Mouse (Mus musculus): ENCODE measurements around the gene Pbld2. TPM values are rescaled to one million over a fixed set of nuclear protein-coding genes. Genes with fewer than 3 reads are reported as not detected.

Pbld2 gene
- polyA plus RNA-seq, 1 experiment from 2014 or later: 1.6 TPM

DNA sequence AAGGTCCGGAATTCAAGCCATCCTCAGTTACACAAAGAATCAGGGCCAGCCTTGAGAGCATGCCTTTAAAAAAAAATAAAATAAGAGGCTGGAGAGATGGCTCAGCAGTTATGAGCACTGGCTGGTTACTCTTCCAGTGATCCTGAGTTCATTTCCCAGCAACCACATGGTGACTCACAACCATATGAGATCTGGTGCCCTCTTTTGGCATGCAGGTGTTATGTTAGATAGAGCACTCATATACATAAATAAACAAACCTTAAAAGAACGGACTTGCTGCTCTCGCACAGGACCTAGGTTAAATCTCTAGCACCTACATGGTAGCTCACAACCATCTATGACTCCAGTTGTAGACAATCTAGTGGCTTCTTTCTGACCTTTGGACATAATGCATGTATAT, 15.9 kb upstream of the Pbld2 start:
- peaks cover 16% of the 10 kb centered on the region for H3K4me1 ChIP-seq (replicated peaks)
- no peak overlapping the region for H3K9ac ChIP-seq
- H3K9me3 ChIP-seq (replicated peaks): no peaks in the 10 kb centered on the region
- no peak overlapping the region for H3K4me3 ChIP-seq (replicated peaks)
- no peak overlapping the region for H3K27ac ChIP-seq
- no peak overlapping the region for H3K4me2 ChIP-seq
- peaks cover 25% of the 10 kb centered on the region for H3K36me3 ChIP-seq
- WGBS (ENCODE audit: insufficient replicate concordance): 66% methylated on average over 3 of the region's 3 CpGs
- no peaks in the 10 kb centered on the region for H3K27me3 ChIP-seq
- no peak for ATAC-seq (ENCODE audit: low read depth)
- DNase-seq: no peak

- DNase-seq (no peak), ATAC-seq (ENCODE audit: low read depth) (peak; percentile 61; the same call in 1 of the 2 replicates)
- no peak overlapping the region; the same call in 1 of the 2 replicates for H3K27ac ChIP-seq
- no peak overlapping the region for H3K9ac ChIP-seq
- H3K4me3 ChIP-seq (replicated peaks): no peak overlapping the region
- 40% methylated on average over 4 of the region's 4 CpGs for WGBS (ENCODE audit: insufficient replicate concordance)
- H3K36me3 ChIP-seq: peaks cover 41% of the 10 kb centered on the region
- no peaks in the 10 kb centered on the region for H3K27me3 ChIP-seq
- H3K4me2 ChIP-seq: no peak overlapping the region
- no peaks in the 10 kb centered on the region for H3K9me3 ChIP-seq (replicated peaks)
- H3K4me1 ChIP-seq (replicated peaks): peaks cover 22% of the 10 kb centered on the region
Measured at GRCm38 (mm10) chr10:63010268-63010667, 13.8 kb upstream of the Pbld2 start.

DNA sequence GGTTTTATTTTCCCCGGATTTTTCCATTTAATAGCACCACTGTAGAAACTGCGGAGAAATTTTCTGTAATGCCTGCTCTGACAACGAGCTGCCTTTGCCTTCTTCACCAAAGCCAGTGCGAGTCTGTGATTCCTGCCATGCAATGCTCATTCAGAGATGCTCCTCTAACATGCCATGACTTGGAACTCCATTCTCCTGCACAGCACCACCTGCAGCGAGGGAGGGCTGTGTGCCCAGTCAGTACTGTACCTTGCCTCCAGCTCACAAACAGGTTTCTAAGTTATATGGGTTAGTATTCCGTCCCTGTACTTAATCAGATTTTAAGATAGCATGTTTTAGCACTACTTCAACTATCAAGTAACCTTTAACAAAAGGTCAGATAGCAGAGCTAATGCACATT, 12.6 kb upstream of the Pbld2 start:
- DNase-seq (no peak), ATAC-seq (ENCODE audit: low read depth) (no peak)
- Histone ChIP-seq H3K36me3 (peaks cover 54% of the 10 kb centered on the region), H3K4me1 (replicated peaks) (peaks cover 22% of the 10 kb centered on the region), H3K27ac (no peak overlapping the region), H3K9ac (no peak overlapping the region), H3K9me3 (replicated peaks) (no peaks in the 10 kb centered on the region), H3K4me2 (no peak overlapping the region), H3K27me3 (no peaks in the 10 kb centered on the region), H3K4me3 (replicated peaks) (no peak overlapping the region)
- 85% methylated on average over 6 of the region's 6 CpGs for WGBS (ENCODE audit: insufficient replicate concordance)

DNA sequence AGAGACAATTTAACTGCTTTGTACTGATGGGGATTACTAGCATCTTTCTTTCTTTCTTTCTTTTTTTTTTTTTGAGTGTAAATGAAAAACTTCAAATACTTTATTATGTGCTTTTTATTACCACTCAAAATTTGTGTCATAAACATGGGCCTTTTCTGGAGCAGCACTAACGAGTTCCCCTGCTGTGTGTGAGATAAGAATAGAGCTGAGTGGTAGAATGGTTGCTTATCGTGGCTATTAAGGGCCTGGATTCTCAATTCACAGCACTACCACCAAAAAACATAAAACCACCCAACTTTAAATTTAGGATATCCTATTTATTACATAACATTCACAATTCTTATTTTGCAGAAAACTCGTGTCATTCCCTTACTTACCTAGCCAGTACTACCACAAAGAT, 10.6 kb upstream of the Pbld2 start:
- ATAC-seq (ENCODE audit: low read depth): no peak
- Histone ChIP-seq H3K27ac (no peak overlapping the region), H3K4me3 (replicated peaks) (no peak overlapping the region), H3K4me1 (replicated peaks) (peaks cover 22% of the 10 kb centered on the region), H3K9me3 (replicated peaks) (no peaks in the 10 kb centered on the region), H3K9ac (no peak overlapping the region), H3K4me2 (no peak overlapping the region), H3K27me3 (no peaks in the 10 kb centered on the region), H3K36me3 (peaks cover 65% of the 10 kb centered on the region)
- 48% methylated on average over 3 of the region's 3 CpGs for WGBS (ENCODE audit: insufficient replicate concordance)
- no peak for DNase-seq

DNA sequence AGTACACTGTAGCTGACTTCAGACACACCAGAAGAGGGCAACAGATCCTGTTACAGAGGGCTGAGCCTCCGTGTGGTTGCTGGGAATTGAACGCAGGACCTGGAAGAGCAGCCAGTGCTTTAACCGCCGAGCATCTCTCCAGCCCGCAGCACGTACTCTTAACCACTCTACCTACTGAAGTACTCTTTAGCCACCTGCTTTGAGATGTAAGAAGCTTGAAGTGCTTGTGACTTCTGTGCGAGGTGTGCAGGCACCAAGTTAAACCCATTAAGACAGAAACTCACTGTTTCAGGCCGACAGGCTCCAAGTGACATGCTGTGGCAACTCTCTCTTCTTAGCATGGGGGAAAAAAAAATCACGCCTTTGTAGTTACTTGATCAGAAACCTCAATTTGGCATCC, 9.9 kb upstream of the Pbld2 start:
- WGBS (ENCODE audit: insufficient replicate concordance): 86% methylated on average over 9 of the region's 9 CpGs
- Histone ChIP-seq H3K4me3 (replicated peaks) (no peak overlapping the region), H3K9me3 (replicated peaks) (no peaks in the 10 kb centered on the region), H3K36me3 (peaks cover 68% of the 10 kb centered on the region), H3K4me2 (no peak overlapping the region), H3K4me1 (replicated peaks) (peaks cover 24% of the 10 kb centered on the region), H3K27me3 (no peaks in the 10 kb centered on the region), H3K9ac (no peak overlapping the region), H3K27ac (no peak overlapping the region)
- DNase-seq (no peak), ATAC-seq (ENCODE audit: low read depth) (no peak)

GRCm38 (mm10) chr10:63019304-63019703, 4.8 kb upstream of the Pbld2 start:
- Histone ChIP-seq H3K27ac (no peak overlapping the region), H3K4me3 (replicated peaks) (no peak overlapping the region), H3K9me3 (replicated peaks) (no peaks in the 10 kb centered on the region), H3K27me3 (no peaks in the 10 kb centered on the region), H3K9ac (no peak overlapping the region), H3K4me1 (replicated peaks) (peaks cover 35% of the 10 kb centered on the region), H3K4me2 (no peak overlapping the region), H3K36me3 (peaks cover 40% of the 10 kb centered on the region)
- WGBS (ENCODE audit: insufficient replicate concordance): 94% methylated on average over 6 of the region's 6 CpGs
- ATAC-seq (ENCODE audit: low read depth): no peak
- DNase-seq: no peak

GRCm38 (mm10) chr10:63021702-63022101, 2.4 kb upstream of the Pbld2 start:
- Histone ChIP-seq H3K36me3 (peaks cover 19% of the 10 kb centered on the region), H3K27me3 (no peaks in the 10 kb centered on the region), H3K4me3 (replicated peaks) (peak overlapping the region; percentile 95), H3K4me1 (replicated peaks) (peaks cover 48% of the 10 kb centered on the region), H3K4me2 (peak overlapping the region; percentile 78), H3K27ac (no peak overlapping the region), H3K9me3 (replicated peaks) (no peaks in the 10 kb centered on the region), H3K9ac (peak overlapping the region; percentile 97)
- no peak for ATAC-seq (ENCODE audit: low read depth)
- DNase-seq: peak; percentile 11
- 20% methylated on average over 4 of the region's 4 CpGs for WGBS (ENCODE audit: insufficient replicate concordance)

GRCm38 (mm10) chr10:63022541-63023120, 1.5 kb upstream of the Pbld2 start:
- ATAC-seq (ENCODE audit: low read depth): no peak
- Histone ChIP-seq H3K4me3 (replicated peaks) (peak overlapping the region; percentile 95), H3K27ac (peak overlapping the region; percentile 97), H3K4me2 (peak overlapping the region; percentile 78), H3K9me3 (replicated peaks) (no peaks in the 10 kb centered on the region), H3K9ac (peak overlapping the region; percentile 97), H3K4me1 (replicated peaks) (peaks cover 48% of the 10 kb centered on the region), H3K27me3 (no peaks in the 10 kb centered on the region), H3K36me3 (peaks cover 10% of the 10 kb centered on the region)
- under 1% methylated on average over 27 of the region's 27 CpGs for WGBS (ENCODE audit: insufficient replicate concordance)
- DNase-seq: no peak

GRCm38 (mm10) chr10:63023121-63023748, 880 bp upstream of the Pbld2 start:
- ATAC-seq (ENCODE audit: low read depth): peak; percentile 15; the same call in 1 of the 2 replicates
- Histone ChIP-seq H3K9me3 (replicated peaks) (no peaks in the 10 kb centered on the region), H3K27ac (peak overlapping the region; percentile 97), H3K4me2 (peak overlapping the region; percentile 78), H3K9ac (peak overlapping the region; percentile 97), H3K4me3 (replicated peaks) (peak overlapping the region; percentile 95), H3K4me1 (replicated peaks) (peaks cover 48% of the 10 kb centered on the region), H3K36me3 (peaks cover 6% of the 10 kb centered on the region; the same call in 1 of the 2 replicates), H3K27me3 (no peaks in the 10 kb centered on the region)
- WGBS (ENCODE audit: insufficient replicate concordance): under 1% methylated on average over 68 of the region's 68 CpGs
- DNase-seq: peak; percentile 43

- no peaks in the 10 kb centered on the region for H3K27me3 ChIP-seq
- peak overlapping the region; percentile 97 for H3K9ac ChIP-seq
- no peaks in the 10 kb centered on the region for H3K9me3 ChIP-seq (replicated peaks)
- H3K4me2 ChIP-seq: peak overlapping the region; percentile 78
- H3K4me3 ChIP-seq (replicated peaks): peak overlapping the region; percentile 95
- peak overlapping the region; percentile 97 for H3K27ac ChIP-seq
- ATAC-seq (ENCODE audit: low read depth): peak; percentile 25; the same call in 1 of the 2 replicates
- H3K36me3 ChIP-seq: peaks cover under 1% of the 10 kb centered on the region; the same call in 1 of the 2 replicates
- H3K4me1 ChIP-seq (replicated peaks): peaks cover 42% of the 10 kb centered on the region
- WGBS (ENCODE audit: insufficient replicate concordance): under 1% methylated on average over 8 of the region's 8 CpGs
- DNase-seq: peak; percentile 43
Measured at GRCm38 (mm10) chr10:63024580-63024910, 430 bp downstream of the Pbld2 start.

DNA sequence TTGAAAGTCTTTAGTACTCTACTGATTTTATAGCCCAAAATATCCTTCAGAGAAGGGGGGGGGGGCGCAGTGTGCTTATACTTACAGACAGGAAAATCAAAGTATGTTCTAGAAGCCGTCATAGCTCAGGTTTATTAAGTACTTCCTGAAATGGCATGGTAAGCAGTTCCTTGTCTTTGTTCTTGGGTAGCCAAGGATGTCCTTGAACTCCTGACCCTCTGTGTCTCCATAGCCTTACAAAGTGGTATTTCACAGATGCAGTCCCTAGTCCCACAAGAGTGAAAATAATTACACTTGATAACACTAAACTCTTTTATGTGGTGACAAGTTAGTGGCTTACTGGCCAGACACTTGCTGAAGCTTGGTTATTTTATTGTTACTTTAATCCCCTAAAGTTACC, 901 bp downstream of the Pbld2 start:
- Histone ChIP-seq H3K4me3 (replicated peaks) (peak overlapping the region; percentile 95), H3K9ac (peak overlapping the region; percentile 97; the same call in 1 of the 2 replicates), H3K4me1 (replicated peaks) (peaks cover 40% of the 10 kb centered on the region), H3K4me2 (peak overlapping the region; percentile 78), H3K27ac (0 out of 2 replicates have a peak overlapping the region, but pooled peaks have one; percentile 97), H3K9me3 (replicated peaks) (no peaks in the 10 kb centered on the region), H3K27me3 (no peaks in the 10 kb centered on the region), H3K36me3 (no peaks in the 10 kb centered on the region)
- ATAC-seq (ENCODE audit: low read depth) (no peak), DNase-seq (no peak)
- 41% methylated on average over 2 of the region's 2 CpGs for WGBS (ENCODE audit: insufficient replicate concordance)
